Mouse (Mus musculus) thymus, adult 2 months (tissue): ENCODE measurements around the gene Gm17604. TPM values are rescaled to one million over a fixed set of nuclear protein-coding genes. Genes with fewer than 3 reads are reported as not detected.

Experiments used
- DNase-seq: peaks from one replicate; pipeline ENCODE4 v3.0.0; 2021
- H3K27ac ChIP-seq: fragments of 200-500 bp; 2 replicates; pipeline ENCODE4 v1.5.1; 2012; ENCODE audit warnings: low read length, control low read depth; ENCODE audit not compliant: control insufficient read depth, insufficient read depth
- H3K27me3 ChIP-seq: fragments of 200-500 bp; 2 replicates; pipeline ENCODE4 v1.6.1; 2012; ENCODE audit warnings: mild to moderate bottlenecking, low read length, moderate library complexity, mixed read lengths; ENCODE audit not compliant: control insufficient read depth, insufficient read depth
- H3K36me3 ChIP-seq: fragments of 200-500 bp; 2 replicates; pipeline ENCODE4 v1.6.1; 2012; ENCODE audit warnings: mild to moderate bottlenecking, low read length, moderate library complexity; ENCODE audit not compliant: control insufficient read depth, insufficient read depth
- H3K4me1 ChIP-seq: fragments of 200-500 bp; replicated peaks from 2 replicates; pipeline ENCODE4 v1.6.1; 2012; ENCODE audit warnings: low read length; ENCODE audit not compliant: control insufficient read depth, insufficient read depth
- H3K4me3 ChIP-seq: fragments of 200-500 bp; 2 replicates; pipeline ENCODE4 v1.5.1; 2012; ENCODE audit warnings: mild to moderate bottlenecking, low read length, control low read depth, moderate library complexity; ENCODE audit not compliant: control insufficient read depth, insufficient read depth
- CTCF ChIP-seq: fragments of 200-500 bp; IDR thresholded peaks from 2 replicates; pipeline ENCODE4 v1.5.1; 2012; ENCODE audit warnings: mild to moderate bottlenecking, control low read depth, low read length, moderate library complexity, borderline replicate concordance; ENCODE audit not compliant: control insufficient read depth, poor library complexity, insufficient read depth; ENCODE audit errors: extremely low read depth
- POLR2A ChIP-seq: fragments of 200-500 bp; IDR thresholded peaks from 2 replicates; pipeline ENCODE4 v1.6.1; 2012; ENCODE audit warnings: mild to moderate bottlenecking, low read length, control low read depth, moderate library complexity; ENCODE audit not compliant: control insufficient read depth, poor library complexity, insufficient read depth; ENCODE audit errors: extremely low read depth
- WGBS: fragments of 180-500 bp; shearing (Covaris S2); methylation state at CpG from one replicate; pipeline ENCODE4 v1.1.7; 2018; 5-methylcytosine and 5-hydroxymethylcytosine counted together
- polyA plus RNA-seq: library from polyadenylated mRNA; depleted of rRNA; stranded (reverse); fragments of >200 nt; gene quantifications from 2 replicates; pipeline ENCODE4 v1.2.3, GENCODE M21; 2012; rRNA removed

Gm17604 gene
- polyA plus RNA-seq, 1 experiment = not detected

DNA sequence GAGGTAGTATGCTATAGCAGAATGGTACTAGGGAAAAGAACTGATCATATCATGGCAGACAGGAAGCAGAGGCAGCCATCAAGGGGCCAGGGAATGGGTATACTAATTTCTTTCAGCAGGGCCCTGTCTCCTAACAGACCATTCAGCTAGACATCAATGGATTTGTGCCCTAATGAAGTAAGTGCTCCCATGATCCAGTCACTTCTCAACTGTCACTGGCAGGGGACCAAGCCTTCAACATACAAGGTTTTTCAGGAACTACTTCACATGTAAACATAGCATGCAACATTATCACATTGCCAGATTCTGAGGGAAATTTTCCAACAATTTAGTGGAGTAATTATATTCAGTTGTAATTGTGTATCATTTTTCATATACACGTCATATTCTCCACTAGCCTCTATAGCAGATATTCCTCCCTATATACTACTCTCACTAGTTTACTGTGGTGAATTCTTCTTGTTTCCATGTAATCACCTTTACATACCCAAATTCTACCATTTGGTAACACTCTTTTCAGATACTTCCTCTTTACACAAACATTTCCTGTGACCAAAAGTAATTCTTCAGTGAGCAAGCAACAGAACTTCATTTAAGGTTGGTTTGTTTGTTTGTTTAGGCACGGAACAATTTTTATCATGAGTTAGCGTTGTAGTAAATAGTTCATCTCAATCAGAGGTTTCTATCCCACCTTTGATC lies 38.7 kb downstream of the Gm17604 start:
- H3K27me3 ChIP-seq = no peaks in the 10 kb centered on the region
- no peaks in the 10 kb centered on the region for H3K36me3 ChIP-seq
- no peak overlapping the region for H3K4me3 ChIP-seq
- TF ChIP-seq CTCF (no peak), POLR2A (no peak)
- no peak overlapping the region for H3K27ac ChIP-seq
- no peaks in the 10 kb centered on the region for H3K4me1 ChIP-seq
- WGBS = 90% methylated on average over 3 of the region's 3 CpGs
- DNase-seq = no peak

Other genes with a start within 250 kb of the Gm17604 start
- 2.7 and 3.9 TPM in 2 replicates for gene Mospd2, start 24.5 kb downstream of the Gm17604 start, polyA plus RNA-seq
- 0.97 and 1.2 TPM in 2 replicates for gene Fancb, start 24.2 kb downstream of the Gm17604 start, polyA plus RNA-seq